Mouse (Mus musculus): Measurements from ENCODE around the gene Tmem207.
"Not testable (repeated sequence)": the region's sequence is repeated elsewhere in the genome, so short reads cannot be mapped to it uniquely, and the experiment has no call there.

The Tmem207 gene

GRCm38 (mm10) chr16:26526669-26527068, at the start of gene Tmem207:
Gene Tmem207, minus strand, starts transcription at chr16:26526769.
- DNase-seq, result no peak

GRCm38 (mm10) chr16:26574173-26574572, 47.6 kb upstream of the Tmem207 start:
- DNase-seq, result no peak

DNA sequence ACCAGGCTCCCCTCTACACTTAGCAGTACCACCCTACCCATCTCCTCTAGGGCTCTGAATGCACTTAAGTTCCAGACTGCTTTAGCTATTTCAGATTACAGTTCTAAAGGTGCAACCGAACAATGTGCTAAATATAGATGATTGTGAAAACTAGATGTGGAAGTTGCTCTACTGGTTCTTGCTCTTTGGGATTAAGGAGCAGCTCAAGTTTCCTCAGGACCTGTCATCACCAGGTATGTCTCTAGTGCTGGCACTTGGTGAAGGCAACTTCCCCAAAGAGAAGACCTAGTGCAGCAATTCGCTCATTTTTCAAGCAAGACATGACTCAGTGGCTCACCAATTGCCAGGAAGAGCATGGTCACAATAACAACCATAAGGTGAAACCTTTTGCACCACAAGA, 45.3 kb upstream of the Tmem207 start:
- no peak for DNase-seq

GRCm38 (mm10) chr16:26569387-26569978, 42.9 kb upstream of the Tmem207 start:
- no peak for DNase-seq

- DNase-seq, result no peak
Observed at GRCm38 (mm10) chr16:26562771-26563170, 36.2 kb upstream of the Tmem207 start.

DNA sequence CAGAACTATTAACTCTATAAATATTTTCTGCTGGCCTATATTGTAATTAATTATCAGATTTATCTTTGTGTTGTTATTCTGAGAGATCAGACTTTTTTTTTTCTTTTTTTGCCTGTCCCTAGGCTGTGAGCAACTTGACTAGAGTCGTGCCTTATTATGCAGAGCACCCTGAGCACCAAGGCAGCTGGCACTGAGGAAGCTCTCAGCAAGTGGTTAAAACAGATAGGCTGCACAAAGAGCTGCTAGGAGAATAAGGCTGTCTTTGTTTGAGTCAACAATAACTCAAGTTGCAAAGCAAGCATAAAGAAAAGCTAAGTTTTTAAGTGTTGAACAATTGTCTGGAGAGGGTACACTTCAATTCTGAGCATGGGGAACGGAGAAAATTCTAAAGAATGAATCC, 35.2 kb upstream of the Tmem207 start:
- no peak for DNase-seq

DNA sequence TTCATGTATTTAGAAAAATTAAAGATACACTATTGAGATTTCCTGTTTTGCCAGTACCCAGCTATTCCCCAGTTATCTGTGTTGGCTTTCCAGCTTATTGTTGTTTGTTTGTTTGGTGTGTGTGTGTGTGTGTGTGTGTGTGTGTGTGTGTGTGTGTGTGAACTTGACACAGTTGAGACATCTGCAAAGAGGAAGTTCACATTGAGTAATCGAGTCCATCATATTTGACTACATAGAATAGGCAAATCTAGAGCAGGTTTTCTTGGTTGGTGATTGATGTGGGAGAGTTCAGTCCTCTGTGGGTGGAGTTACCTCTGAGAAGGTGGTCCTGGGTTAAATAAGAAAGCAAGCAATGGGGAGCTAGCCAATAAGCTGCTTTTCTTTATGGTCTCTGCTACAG, 32.2 kb upstream of the Tmem207 start:
- no peak for DNase-seq

GRCm38 (mm10) chr16:26552234-26552633, 25.7 kb upstream of the Tmem207 start:
- DNase-seq, result no peak

GRCm38 (mm10) chr16:26549221-26549620, 22.7 kb upstream of the Tmem207 start:
- DNase-seq, result peak in 1 of 2 experiments; percentile 3

- DNase-seq, result no peak
Observed at GRCm38 (mm10) chr16:26546879-26547206, 20.3 kb upstream of the Tmem207 start.

DNA sequence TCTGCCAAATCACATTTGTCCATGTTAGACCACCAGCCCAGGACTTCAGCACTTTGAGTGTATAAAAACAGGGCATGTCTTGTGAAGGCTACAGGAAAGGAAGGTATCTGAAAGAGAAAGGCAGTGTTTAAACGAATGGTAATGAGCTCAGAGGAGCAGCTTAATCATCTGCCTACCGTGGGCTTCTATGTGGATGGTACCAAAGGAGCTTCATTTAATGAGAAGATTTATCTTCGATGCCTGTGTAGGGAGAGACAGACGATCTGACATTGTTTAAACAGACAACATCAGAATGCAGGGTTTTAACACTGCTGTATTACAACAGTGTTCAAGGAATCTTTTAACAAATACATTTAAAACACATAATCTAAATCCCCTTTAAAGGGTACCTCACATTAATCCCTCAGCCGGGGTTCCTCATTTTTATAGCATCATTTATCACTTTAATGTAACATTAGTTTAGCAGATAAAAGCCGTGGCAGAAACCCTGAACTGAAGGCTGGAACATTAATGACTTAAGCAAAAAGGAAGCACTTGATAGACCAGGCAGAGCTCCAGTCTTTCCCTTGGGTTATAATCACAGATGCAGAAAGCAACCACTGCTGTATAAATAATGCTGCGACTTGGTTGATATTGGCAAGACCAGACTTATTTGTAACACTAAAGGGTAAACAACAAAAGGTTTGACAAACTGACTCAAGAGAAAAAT, 19.8 kb upstream of the Tmem207 start:
- no peak for DNase-seq

DNA sequence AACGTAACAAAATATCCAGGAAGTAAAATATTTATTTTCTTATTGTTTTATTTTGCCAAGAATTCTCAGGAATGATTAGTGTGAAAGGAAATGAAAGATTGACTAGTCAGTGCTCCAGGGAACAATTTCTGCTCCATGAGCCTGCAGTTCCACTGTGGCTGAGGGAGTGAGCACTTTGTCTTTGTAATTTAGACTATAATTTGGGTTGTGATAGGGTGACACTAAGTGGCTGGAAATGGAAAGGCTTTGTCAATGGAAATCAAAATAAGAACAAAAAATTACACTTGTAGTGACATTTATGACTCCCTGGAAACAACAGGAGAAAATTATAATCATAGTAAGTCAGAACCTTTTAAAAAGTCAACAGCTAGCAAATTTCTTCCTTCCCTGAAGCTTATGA, 5.7 kb upstream of the Tmem207 start:
- no peak for DNase-seq

DNA sequence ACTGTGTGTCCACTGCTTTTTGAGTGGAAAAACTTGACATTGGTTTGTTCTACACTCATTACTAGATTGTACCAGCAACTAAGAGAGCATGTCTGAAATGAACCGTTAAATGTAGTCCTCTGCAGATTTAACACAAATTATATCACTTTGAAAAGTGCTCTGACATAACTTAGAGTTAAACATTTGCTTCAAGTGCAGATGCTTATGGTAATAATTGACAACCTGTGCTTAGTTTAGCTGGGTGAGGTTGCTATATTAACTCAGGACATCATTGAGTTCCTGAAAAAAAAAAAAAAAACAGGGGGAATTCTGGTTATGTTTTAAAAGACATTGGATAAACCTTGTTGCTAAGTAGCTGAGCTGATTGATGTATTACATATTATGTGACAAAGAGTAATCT, 3.9 kb upstream of the Tmem207 start:
- DNase-seq, result no peak

DNA sequence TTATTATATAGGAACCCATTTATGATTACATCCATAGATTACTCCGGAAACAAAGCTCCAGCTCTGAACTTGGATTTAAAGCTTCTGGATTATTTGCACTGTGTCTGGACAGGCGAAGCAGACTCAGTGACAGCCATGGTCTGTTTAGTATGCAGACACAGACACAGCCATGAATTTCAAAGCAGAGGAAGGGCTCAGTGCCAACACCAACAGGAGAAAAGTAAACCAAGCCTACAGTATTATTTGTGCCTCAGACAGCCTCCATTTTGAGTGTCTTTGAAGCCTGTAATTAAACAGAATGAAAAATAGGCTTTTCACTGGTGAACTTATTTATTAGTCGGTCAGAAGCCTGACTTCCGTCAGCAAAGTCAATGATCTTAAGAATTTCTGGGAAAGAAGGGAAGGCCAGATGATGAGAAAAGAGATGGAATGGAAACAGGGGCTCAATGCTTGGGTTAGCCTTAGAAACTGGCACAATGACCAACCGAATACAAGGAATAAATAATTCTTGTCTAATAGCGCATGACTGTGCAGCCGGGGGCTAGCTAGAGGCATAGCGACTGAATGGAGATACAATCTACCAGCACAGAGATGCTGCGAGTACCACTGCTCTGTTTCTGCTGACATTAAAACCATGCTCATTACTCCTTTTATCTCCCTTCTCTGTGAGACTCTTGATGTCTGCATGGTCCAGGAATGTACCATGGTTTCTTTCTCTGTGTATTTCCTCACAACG, 1.5 kb upstream of the Tmem207 start:
- peak; percentile 42 to 52 for DNase-seq

- no peak for DNase-seq
Observed at GRCm38 (mm10) chr16:26525832-26526231, 737 bp downstream of the Tmem207 start.

DNA sequence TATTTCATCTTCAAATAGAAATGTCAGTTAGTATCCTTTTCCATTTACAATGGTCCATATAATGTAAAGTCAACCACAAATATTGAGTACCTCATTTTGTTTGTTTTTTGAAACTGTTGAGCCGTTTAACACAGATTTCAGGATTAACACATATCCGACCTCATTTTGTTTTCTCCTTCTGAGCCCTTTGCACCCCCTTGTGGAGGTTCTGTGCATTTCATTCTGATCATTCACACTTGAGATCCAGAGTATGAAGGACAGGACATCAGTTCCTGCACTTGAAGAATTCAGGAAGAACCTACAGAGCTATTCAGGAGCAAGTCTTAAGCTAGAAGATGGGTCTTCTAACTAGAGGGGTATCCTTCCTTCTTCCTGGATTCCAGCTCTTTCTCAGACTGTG, 7.0 kb downstream of the Tmem207 start:
- peak; percentile 61 to 66 for DNase-seq

DNA sequence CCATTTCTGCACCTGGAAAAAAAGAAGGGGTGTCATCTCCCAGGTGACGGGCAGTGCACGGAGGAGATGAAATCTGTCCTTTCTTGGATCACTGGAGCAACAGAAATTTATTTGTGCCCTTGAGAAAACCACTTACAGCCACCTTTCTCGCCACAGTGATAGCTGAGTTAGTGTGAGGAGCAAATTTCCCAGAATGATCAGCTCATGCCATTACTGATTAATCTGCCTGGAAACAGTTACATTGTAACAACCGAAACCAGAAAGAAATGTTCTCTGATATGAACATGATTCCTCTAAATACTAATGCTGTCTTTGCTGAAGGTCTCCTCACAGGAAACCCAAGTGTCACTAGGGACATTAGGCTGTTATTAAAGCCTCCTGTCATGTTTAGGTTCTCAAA, 21.6 kb downstream of the Tmem207 start:
- DNase-seq, result no peak

DNA sequence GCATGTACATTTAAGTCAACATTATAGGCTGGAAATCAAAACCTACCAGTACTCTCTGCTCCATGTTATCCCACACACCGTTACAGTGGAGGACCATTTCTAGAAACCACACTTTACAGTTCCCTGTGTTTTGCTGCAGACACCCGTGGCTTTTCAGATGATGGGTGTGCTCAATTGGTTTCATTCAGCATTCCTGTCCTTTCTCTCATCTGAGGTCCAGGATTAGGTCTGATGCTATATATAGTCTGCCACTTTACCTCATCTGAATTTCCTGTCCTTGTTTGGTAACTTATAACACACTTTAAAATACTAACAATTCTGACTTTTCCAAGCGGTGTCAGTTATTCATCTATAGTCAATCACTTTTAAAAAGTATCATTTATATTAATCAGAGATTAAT, 25.8 kb downstream of the Tmem207 start:
- no peak for DNase-seq

DNA sequence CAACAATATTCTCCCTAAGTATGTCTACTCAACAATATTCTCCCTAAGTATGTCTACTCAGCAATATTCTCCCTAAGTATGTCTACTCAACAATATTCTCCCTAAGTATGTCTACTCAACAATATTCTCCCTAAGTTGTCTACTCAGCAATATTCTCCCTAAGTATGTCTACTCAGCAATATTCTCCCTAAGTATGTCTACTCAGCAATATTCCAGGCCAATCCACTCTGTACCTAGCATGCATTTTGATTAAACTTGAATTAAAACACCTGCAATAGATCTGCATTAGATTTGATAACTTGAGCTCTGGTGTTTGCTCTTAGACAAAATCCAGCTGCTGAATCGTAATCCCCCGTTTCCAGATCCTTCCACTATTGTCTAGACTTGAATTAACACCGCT, 26.9 kb downstream of the Tmem207 start:
- not testable (repeated sequence) for DNase-seq

GRCm38 (mm10) chr16:26495721-26496120, 30.8 kb downstream of the Tmem207 start:
- DNase-seq, result peak; percentile 57 to 64

DNA sequence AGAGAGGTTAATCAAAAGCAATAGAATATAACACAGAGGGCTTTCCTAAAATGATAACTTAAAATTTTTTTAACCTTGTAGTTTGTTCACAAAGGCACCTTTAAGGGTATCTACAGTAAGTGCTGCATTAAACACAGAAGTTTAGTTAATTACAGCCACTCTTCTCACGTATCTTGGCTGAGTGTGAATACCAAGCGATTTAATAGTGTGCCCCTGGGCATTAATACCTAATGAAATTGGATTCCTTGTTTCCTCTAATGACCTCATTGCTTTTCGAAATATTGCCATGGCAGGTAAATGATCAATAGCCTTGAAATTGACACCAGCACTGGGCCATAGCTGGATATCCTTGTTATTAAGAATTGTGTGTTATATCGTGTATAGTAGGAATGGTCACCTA, 55.3 kb downstream of the Tmem207 start:
- no peak for DNase-seq

DNA sequence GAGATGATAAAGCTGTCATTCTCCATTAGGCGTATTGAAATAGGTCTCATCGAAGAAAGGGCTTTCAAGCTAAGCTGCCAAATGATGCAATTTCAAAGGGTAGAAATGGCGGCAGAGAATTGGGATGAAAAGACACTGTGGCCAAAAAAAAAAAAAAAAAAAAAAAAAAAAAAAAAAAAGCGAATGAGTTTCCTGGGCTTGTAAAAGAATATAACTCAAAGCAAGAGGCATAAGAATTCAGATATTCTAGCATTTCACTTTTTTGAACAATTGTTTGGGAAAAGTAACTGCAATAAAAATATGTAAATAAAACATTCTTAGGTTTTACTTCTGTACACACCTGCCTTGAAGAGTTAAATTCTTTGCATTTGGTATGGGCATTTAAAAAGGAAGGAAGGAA, 60.0 kb downstream of the Tmem207 start:
- no peak for DNase-seq

DNA sequence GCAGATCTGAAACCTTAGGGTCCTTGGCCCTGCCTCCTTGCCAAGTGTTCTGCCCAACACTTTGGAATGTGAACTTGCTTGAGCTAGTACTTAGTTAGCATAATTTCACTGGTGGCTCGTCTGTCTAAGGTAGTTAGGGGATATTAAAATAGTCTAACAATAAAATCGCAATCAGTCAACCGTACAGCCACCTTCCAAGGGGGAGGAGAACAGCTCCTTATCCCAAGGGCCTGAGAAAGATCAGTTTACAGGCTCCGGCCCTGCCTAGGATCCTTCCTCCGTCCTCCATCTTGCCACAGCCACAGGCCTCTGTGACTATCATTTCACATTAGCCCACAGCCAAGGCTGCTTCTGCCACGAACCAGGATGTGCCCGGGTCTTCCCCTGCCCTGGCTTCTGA, 63.7 kb downstream of the Tmem207 start, which contains the start of gene Cldn16:
Cldn16 (plus strand) TSS at position 301 of the 400 bp plus-strand sequence.
- no peak for DNase-seq

GRCm38 (mm10) chr16:26456182-26456581, 70.4 kb downstream of the Tmem207 start:
- no peak for DNase-seq

All from cerebellum, postnatal 10 days (tissue).